Mouse (Mus musculus): Measurements from ENCODE around the gene Tead4. TPM values are rescaled to one million over a fixed set of nuclear protein-coding genes. Genes with fewer than 3 reads are reported as not detected.

Tead4 gene
- polyA plus RNA-seq, 1 experiment, result 9.1 TPM

- TF ChIP-seq USF1 (IDR thresholded peaks at IDR 0.05; ENCODE audit: low read depth) (peak; percentile 68), MYOD1 (IDR thresholded peaks at IDR 0.05; ENCODE audit: control insufficient read depth, insufficient read length, low read depth) (no peak), CTCF (IDR thresholded peaks at IDR 0.05; ENCODE audit: control insufficient read depth, insufficient read depth, insufficient read length) (no peak), MAX (IDR thresholded peaks at IDR 0.05) (no peak), MYOG (IDR thresholded peaks at IDR 0.05; ENCODE audit: control insufficient read depth, extremely low read depth, insufficient read length) (no peak), FOSL1 (IDR thresholded peaks at IDR 0.05; ENCODE audit: insufficient read depth, low read length, poor library complexity, severe bottlenecking) (no peak), CEBPB (IDR thresholded peaks at IDR 0.05; ENCODE audit: low read depth) (no peak)
- H3K4me3 ChIP-seq (ENCODE audit: insufficient read depth, poor library complexity, severe bottlenecking), result peak overlapping the region; percentile 14
- H3ac ChIP-seq (ENCODE audit: control insufficient read depth, insufficient read length, low read depth), result no peak overlapping the region
- H3K36me3 ChIP-seq (ENCODE audit: control insufficient read depth, insufficient read depth), result no peaks in the 10 kb centered on the region
- H3K27me3 ChIP-seq (ENCODE audit: control insufficient read depth, insufficient read depth, insufficient read length), result no peaks in the 10 kb centered on the region
- peaks cover 100% of the 10 kb centered on the region for H3K79me2 ChIP-seq (ENCODE audit: control insufficient read depth, insufficient read depth)
- H3K79me3 ChIP-seq (ENCODE audit: low read depth), result peaks cover 74% of the 10 kb centered on the region
Observed at GRCm38 (mm10) chr6:128285792-128286430, 14.7 kb downstream of the Tead4 start.

GRCm38 (mm10) chr6:128282126-128282525 is 18.5 kb downstream of the Tead4 start:
- Histone ChIP-seq H3K79me2 (ENCODE audit: control insufficient read depth, insufficient read depth) (peaks cover 98% of the 10 kb centered on the region), H3K4me3 (ENCODE audit: insufficient read depth, poor library complexity, severe bottlenecking) (no peak overlapping the region), H3ac (ENCODE audit: control insufficient read depth, insufficient read length, low read depth) (no peak overlapping the region), H3K79me3 (ENCODE audit: low read depth) (peaks cover 64% of the 10 kb centered on the region), H3K27me3 (ENCODE audit: control insufficient read depth, insufficient read depth, insufficient read length) (no peaks in the 10 kb centered on the region), H3K36me3 (ENCODE audit: control insufficient read depth, insufficient read depth) (no peaks in the 10 kb centered on the region)
- TF ChIP-seq USF1 (IDR thresholded peaks at IDR 0.05; ENCODE audit: low read depth), result peak; percentile 18
- TF ChIP-seq MAX (IDR thresholded peaks at IDR 0.05), result peak; percentile 26
- TF ChIP-seq CEBPB (IDR thresholded peaks at IDR 0.05; ENCODE audit: low read depth), result no peak

GRCm38 (mm10) chr6:128280472-128281145 is 20.0 kb downstream of the Tead4 start:
- H3K79me3 ChIP-seq (ENCODE audit: low read depth), result peaks cover 61% of the 10 kb centered on the region
- H3K79me2 ChIP-seq (ENCODE audit: control insufficient read depth, insufficient read depth), result peaks cover 98% of the 10 kb centered on the region
- TF ChIP-seq MYOD1 (IDR thresholded peaks at IDR 0.05; ENCODE audit: control insufficient read depth, insufficient read length, low read depth) (no peak), MYOG (IDR thresholded peaks at IDR 0.05; ENCODE audit: control insufficient read depth, extremely low read depth, insufficient read length) (no peak), FOSL1 (IDR thresholded peaks at IDR 0.05; ENCODE audit: insufficient read depth, low read length, poor library complexity, severe bottlenecking) (no peak), CTCF (IDR thresholded peaks at IDR 0.05; ENCODE audit: control insufficient read depth, insufficient read depth, insufficient read length) (no peak), USF1 (IDR thresholded peaks at IDR 0.05; ENCODE audit: low read depth) (no peak), MAX (IDR thresholded peaks at IDR 0.05) (no peak), CEBPB (IDR thresholded peaks at IDR 0.05; ENCODE audit: low read depth) (no peak)
- H3K27me3 ChIP-seq (ENCODE audit: control insufficient read depth, insufficient read depth, insufficient read length), result no peaks in the 10 kb centered on the region
- H3ac ChIP-seq (ENCODE audit: control insufficient read depth, insufficient read length, low read depth), result no peak overlapping the region
- no peaks in the 10 kb centered on the region for H3K36me3 ChIP-seq (ENCODE audit: control insufficient read depth, insufficient read depth)
- H3K4me3 ChIP-seq (ENCODE audit: insufficient read depth, poor library complexity, severe bottlenecking), result no peak overlapping the region

- no peak for TF ChIP-seq MYOD1 (IDR thresholded peaks at IDR 0.05; ENCODE audit: control insufficient read depth, insufficient read length, low read depth)
- peaks cover 58% of the 10 kb centered on the region for H3K79me3 ChIP-seq (ENCODE audit: low read depth)
- no peaks in the 10 kb centered on the region for H3K36me3 ChIP-seq (ENCODE audit: control insufficient read depth, insufficient read depth)
- no peak overlapping the region for H3K4me3 ChIP-seq (ENCODE audit: insufficient read depth, poor library complexity, severe bottlenecking)
- no peaks in the 10 kb centered on the region for H3K27me3 ChIP-seq (ENCODE audit: control insufficient read depth, insufficient read depth, insufficient read length)
- no peak overlapping the region for H3ac ChIP-seq (ENCODE audit: control insufficient read depth, insufficient read length, low read depth)
- peaks cover 97% of the 10 kb centered on the region for H3K79me2 ChIP-seq (ENCODE audit: control insufficient read depth, insufficient read depth)
Observed at GRCm38 (mm10) chr6:128279608-128280007, 21.0 kb downstream of the Tead4 start.

- no peaks in the 10 kb centered on the region for H3K36me3 ChIP-seq (ENCODE audit: control insufficient read depth, insufficient read depth)
- H3ac ChIP-seq (ENCODE audit: control insufficient read depth, insufficient read length, low read depth), result no peak overlapping the region
- TF ChIP-seq MYOG (IDR thresholded peaks at IDR 0.05; ENCODE audit: control insufficient read depth, extremely low read depth, insufficient read length), result no peak
- no peak for TF ChIP-seq CTCF (IDR thresholded peaks at IDR 0.05; ENCODE audit: control insufficient read depth, insufficient read depth, insufficient read length)
- TF ChIP-seq MYOD1 (IDR thresholded peaks at IDR 0.05; ENCODE audit: control insufficient read depth, insufficient read length, low read depth), result no peak
- TF ChIP-seq USF1 (IDR thresholded peaks at IDR 0.05; ENCODE audit: low read depth), result no peak
- no peak for TF ChIP-seq CEBPB (IDR thresholded peaks at IDR 0.05; ENCODE audit: low read depth)
- no peak for TF ChIP-seq FOSL1 (IDR thresholded peaks at IDR 0.05; ENCODE audit: insufficient read depth, low read length, poor library complexity, severe bottlenecking)
- no peak for TF ChIP-seq MAX (IDR thresholded peaks at IDR 0.05)
- no peaks in the 10 kb centered on the region for H3K27me3 ChIP-seq (ENCODE audit: control insufficient read depth, insufficient read depth, insufficient read length)
- peaks cover 97% of the 10 kb centered on the region for H3K79me2 ChIP-seq (ENCODE audit: control insufficient read depth, insufficient read depth)
- no peak overlapping the region for H3K4me3 ChIP-seq (ENCODE audit: insufficient read depth, poor library complexity, severe bottlenecking)
- H3K79me3 ChIP-seq (ENCODE audit: low read depth), result peaks cover 55% of the 10 kb centered on the region
Observed at GRCm38 (mm10) chr6:128279099-128279498, 21.5 kb downstream of the Tead4 start.

All from C2C12 (cell line).